Mouse (Mus musculus): ENCODE measurements at regions not wholly inside any gene's neighbourhood (a gene's known extent, or its start where the extent isn't known, plus 50 kb on each side); places are given as distances from the start of the nearest gene placed in this dataset.

GRCm38 (mm10) chr2:166324439-166324838 lies 169.0 kb upstream of the Sulf2 start:
- H3K27me3 ChIP-seq (replicated peaks) = no peaks in the 10 kb centered on the region
- 24% methylated on average over 10 of the region's 10 CpGs for WGBS
- H3K4me1 ChIP-seq (replicated peaks) = peaks cover 47% of the 10 kb centered on the region
- no peak overlapping the region for H3K4me3 ChIP-seq
- ATAC-seq (ENCODE audit: insufficient number of reproducible peaks, low FRiP score) = peak; percentile 50; the same call in 1 of the 2 replicates
- peak overlapping the region; percentile 72 for H3K27ac ChIP-seq (ENCODE audit: poor library complexity, severe bottlenecking)
- H3K9ac ChIP-seq = no peak overlapping the region
- H3K4me2 ChIP-seq = peak overlapping the region; percentile 22
- no peaks in the 10 kb centered on the region for H3K9me3 ChIP-seq (replicated peaks)
- no peaks in the 10 kb centered on the region for H3K36me3 ChIP-seq

GRCm38 (mm10) chr2:166322668-166323043 lies 167.2 kb upstream of the Sulf2 start:
- Histone ChIP-seq H3K27ac (ENCODE audit: poor library complexity, severe bottlenecking) (peak overlapping the region; percentile 19), H3K36me3 (no peaks in the 10 kb centered on the region), H3K4me2 (no peak overlapping the region), H3K4me1 (replicated peaks) (peaks cover 43% of the 10 kb centered on the region), H3K4me3 (no peak overlapping the region), H3K27me3 (replicated peaks) (no peaks in the 10 kb centered on the region), H3K9ac (no peak overlapping the region), H3K9me3 (replicated peaks) (no peaks in the 10 kb centered on the region)
- WGBS = 36% methylated on average over 6 of the region's 6 CpGs
- no peak for ATAC-seq (ENCODE audit: insufficient number of reproducible peaks, low FRiP score)

GRCm38 (mm10) chr2:166321992-166322667 lies 166.7 kb upstream of the Sulf2 start:
- 64% methylated on average over 6 of the region's 6 CpGs for WGBS
- H3K27ac ChIP-seq (ENCODE audit: poor library complexity, severe bottlenecking) = no peak overlapping the region
- H3K4me3 ChIP-seq = no peak overlapping the region
- no peak overlapping the region for H3K4me2 ChIP-seq
- no peaks in the 10 kb centered on the region for H3K9me3 ChIP-seq (replicated peaks)
- H3K9ac ChIP-seq = no peak overlapping the region
- H3K4me1 ChIP-seq (replicated peaks) = peaks cover 43% of the 10 kb centered on the region
- no peak for ATAC-seq (ENCODE audit: insufficient number of reproducible peaks, low FRiP score)
- H3K36me3 ChIP-seq = no peaks in the 10 kb centered on the region
- no peaks in the 10 kb centered on the region for H3K27me3 ChIP-seq (replicated peaks)

GRCm38 (mm10) chr2:166316409-166316916 lies 161.0 kb upstream of the Sulf2 start:
- H3K27me3 ChIP-seq (replicated peaks) = no peaks in the 10 kb centered on the region
- no peak overlapping the region for H3K27ac ChIP-seq (ENCODE audit: poor library complexity, severe bottlenecking)
- H3K4me2 ChIP-seq = no peak overlapping the region
- H3K9me3 ChIP-seq (replicated peaks) = no peaks in the 10 kb centered on the region
- ATAC-seq (ENCODE audit: insufficient number of reproducible peaks, low FRiP score) = no peak
- H3K36me3 ChIP-seq = no peaks in the 10 kb centered on the region
- no peak overlapping the region for H3K4me3 ChIP-seq
- H3K9ac ChIP-seq = no peak overlapping the region
- H3K4me1 ChIP-seq (replicated peaks) = peaks cover 16% of the 10 kb centered on the region
- 45% methylated on average over 10 of the region's 10 CpGs for WGBS

- H3K4me1 ChIP-seq (replicated peaks) = peaks cover 18% of the 10 kb centered on the region; the same call in 1 of the 2 replicates
- H3K4me3 ChIP-seq = no peak overlapping the region
- no peak overlapping the region for H3K4me2 ChIP-seq
- 78% methylated on average over 5 of the region's 5 CpGs for WGBS
- no peaks in the 10 kb centered on the region for H3K36me3 ChIP-seq
- H3K27me3 ChIP-seq (replicated peaks) = no peaks in the 10 kb centered on the region
- no peaks in the 10 kb centered on the region for H3K9me3 ChIP-seq (replicated peaks)
- no peak overlapping the region for H3K27ac ChIP-seq (ENCODE audit: poor library complexity, severe bottlenecking)
- no peak overlapping the region for H3K9ac ChIP-seq
- ATAC-seq (ENCODE audit: insufficient number of reproducible peaks, low FRiP score) = no peak
These were observed 155.0 kb upstream of the Sulf2 start for GRCm38 (mm10) chr2:166310438-166310837.

GRCm38 (mm10) chr2:166309882-166310281 lies 154.4 kb upstream of the Sulf2 start:
- Histone ChIP-seq H3K36me3 (no peaks in the 10 kb centered on the region), H3K27me3 (replicated peaks) (no peaks in the 10 kb centered on the region), H3K4me3 (no peak overlapping the region), H3K9me3 (replicated peaks) (no peaks in the 10 kb centered on the region), H3K9ac (no peak overlapping the region), H3K4me1 (replicated peaks) (peaks cover 23% of the 10 kb centered on the region; the same call in 1 of the 2 replicates), H3K27ac (ENCODE audit: poor library complexity, severe bottlenecking) (no peak overlapping the region), H3K4me2 (no peak overlapping the region)
- WGBS = 82% methylated on average over 2 of the region's 2 CpGs
- ATAC-seq (ENCODE audit: insufficient number of reproducible peaks, low FRiP score) = no peak

- no peak for ATAC-seq (ENCODE audit: insufficient number of reproducible peaks, low FRiP score)
- H3K4me2 ChIP-seq = no peak overlapping the region
- peaks cover 23% of the 10 kb centered on the region for H3K4me1 ChIP-seq (replicated peaks)
- no peaks in the 10 kb centered on the region for H3K9me3 ChIP-seq (replicated peaks)
- no peak overlapping the region for H3K27ac ChIP-seq (ENCODE audit: poor library complexity, severe bottlenecking)
- 81% methylated on average over 13 of the region's 13 CpGs for WGBS
- no peaks in the 10 kb centered on the region for H3K36me3 ChIP-seq
- no peaks in the 10 kb centered on the region for H3K27me3 ChIP-seq (replicated peaks)
- no peak overlapping the region for H3K9ac ChIP-seq
- no peak overlapping the region for H3K4me3 ChIP-seq
These were observed 152.1 kb upstream of the Sulf2 start for GRCm38 (mm10) chr2:166307551-166307950.

- 73% methylated on average over 30 of the region's 30 CpGs for WGBS
- 0 out of 2 replicates have a peak overlapping the region, but pooled peaks have one; percentile 34 for H3K27ac ChIP-seq (ENCODE audit: poor library complexity, severe bottlenecking)
- ATAC-seq (ENCODE audit: insufficient number of reproducible peaks, low FRiP score) = no peak
These were observed 149.9 kb upstream of the Sulf2 start for GRCm38 (mm10) chr2:166305044-166306002.

GRCm38 (mm10) chr2:166303854-166304253 lies 148.4 kb upstream of the Sulf2 start:
- H3K4me1 ChIP-seq (replicated peaks) = peaks cover 19% of the 10 kb centered on the region

More at GRCm38 (mm10) chr2:166305044-166306002, 149.9 kb upstream of the Sulf2 start:
- Histone ChIP-seq H3K36me3 (no peaks in the 10 kb centered on the region), H3K4me1 (replicated peaks) (peaks cover 19% of the 10 kb centered on the region), H3K4me3 (no peak overlapping the region), H3K9me3 (replicated peaks) (peaks cover 4% of the 10 kb centered on the region; the same call in 1 of the 2 replicates), H3K27me3 (replicated peaks) (no peaks in the 10 kb centered on the region), H3K4me2 (no peak overlapping the region), H3K9ac (no peak overlapping the region)

GRCm38 (mm10) chr2:166301161-166301560 lies 145.7 kb upstream of the Sulf2 start:
- Histone ChIP-seq H3K4me2 (no peak overlapping the region), H3K9me3 (replicated peaks) (peaks cover 4% of the 10 kb centered on the region; the same call in 1 of the 2 replicates), H3K4me1 (replicated peaks) (peaks cover 11% of the 10 kb centered on the region), H3K36me3 (no peaks in the 10 kb centered on the region), H3K4me3 (no peak overlapping the region), H3K27me3 (replicated peaks) (no peaks in the 10 kb centered on the region), H3K9ac (no peak overlapping the region), H3K27ac (ENCODE audit: poor library complexity, severe bottlenecking) (no peak overlapping the region)
- WGBS = 60% methylated on average over 9 of the region's 9 CpGs
- ATAC-seq (ENCODE audit: insufficient number of reproducible peaks, low FRiP score) = no peak

More at GRCm38 (mm10) chr2:166303854-166304253, 148.4 kb upstream of the Sulf2 start:
- Histone ChIP-seq H3K9me3 (replicated peaks) (peaks cover 4% of the 10 kb centered on the region; the same call in 1 of the 2 replicates), H3K27me3 (replicated peaks) (no peaks in the 10 kb centered on the region), H3K36me3 (no peaks in the 10 kb centered on the region), H3K4me2 (no peak overlapping the region), H3K9ac (no peak overlapping the region), H3K4me3 (no peak overlapping the region), H3K27ac (ENCODE audit: poor library complexity, severe bottlenecking) (no peak overlapping the region)
- WGBS = 64% methylated on average over 2 of the region's 2 CpGs
- ATAC-seq (ENCODE audit: insufficient number of reproducible peaks, low FRiP score) = no peak

GRCm38 (mm10) chr2:166294672-166295071 lies 139.2 kb upstream of the Sulf2 start:
- no peak overlapping the region for H3K4me3 ChIP-seq
- peaks cover 21% of the 10 kb centered on the region for H3K4me1 ChIP-seq (replicated peaks)
- ATAC-seq (ENCODE audit: insufficient number of reproducible peaks, low FRiP score) = no peak
- no peak overlapping the region for H3K9ac ChIP-seq
- H3K9me3 ChIP-seq (replicated peaks) = no peaks in the 10 kb centered on the region
- H3K27ac ChIP-seq (ENCODE audit: poor library complexity, severe bottlenecking) = no peak overlapping the region
- WGBS = 52% methylated on average over 10 of the region's 10 CpGs
- no peaks in the 10 kb centered on the region for H3K36me3 ChIP-seq
- H3K4me2 ChIP-seq = no peak overlapping the region
- H3K27me3 ChIP-seq (replicated peaks) = no peaks in the 10 kb centered on the region
